Mouse (Mus musculus) central nervous system, embryonic 18 days (tissue): Measurements from ENCODE around the gene Actl11. TPM values are rescaled to one million over a fixed set of nuclear protein-coding genes. Genes with fewer than 3 reads are reported as not detected.

Experiments used
- polyA plus RNA-seq: library from polyadenylated mRNA; depleted of rRNA; stranded (reverse); fragments of >200 nt; gene quantifications from 2 replicates; pipeline ENCODE4 v1.2.3, GENCODE M21; 2012; rRNA removed

The Actl11 gene
- not detected in 2 replicates for polyA plus RNA-seq

DNA sequence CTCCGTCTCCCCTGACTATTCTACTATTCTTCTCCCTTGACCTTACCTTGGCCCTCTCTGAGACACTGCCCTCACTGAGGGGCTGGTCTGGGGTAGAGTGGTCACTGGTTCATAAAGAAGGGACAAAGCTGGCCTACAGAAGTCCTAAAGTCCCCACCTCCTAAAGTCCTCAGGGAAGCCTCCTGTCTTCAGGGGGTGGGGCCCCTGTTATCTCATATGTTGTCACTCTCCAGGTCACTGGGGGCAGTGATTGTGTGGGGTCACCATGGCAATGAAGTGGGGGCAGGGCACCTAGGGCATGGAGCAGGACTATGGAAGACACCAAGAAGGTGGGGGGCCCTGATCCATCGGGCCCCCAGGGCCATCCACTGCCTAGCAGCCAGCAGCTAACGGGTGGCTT is at the start of gene Actl11:
Actl11 (plus strand) TSS at position 301 of the 400 bp plus-strand sequence.

DNA sequence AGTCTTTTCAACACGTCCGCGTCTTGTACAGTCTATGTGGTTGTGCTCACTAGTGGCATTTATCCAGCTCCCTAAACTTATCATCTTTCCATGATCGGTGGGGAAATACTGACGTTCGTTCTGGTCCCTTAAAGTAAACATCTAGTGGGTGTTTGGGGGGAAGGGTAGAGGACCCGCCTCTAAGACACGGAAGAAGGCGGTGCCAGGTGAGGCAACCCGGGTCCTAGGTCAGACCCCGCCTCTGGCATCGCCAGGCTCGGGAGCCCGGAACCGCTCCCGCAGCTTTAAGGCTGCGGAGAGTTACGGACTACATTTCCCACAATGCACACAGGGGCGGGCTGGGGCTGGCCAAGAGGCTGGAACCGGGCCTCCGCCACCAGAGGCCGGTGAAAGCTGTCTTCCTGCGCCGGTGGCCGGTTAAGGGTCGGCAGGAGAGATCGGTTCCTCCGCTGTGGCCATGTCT is 40.4 kb upstream of the Actl11 start, which contains the start of gene Mon1a:
Mon1a (plus strand) TSS at position 348 of the 463 bp plus-strand sequence.

DNA sequence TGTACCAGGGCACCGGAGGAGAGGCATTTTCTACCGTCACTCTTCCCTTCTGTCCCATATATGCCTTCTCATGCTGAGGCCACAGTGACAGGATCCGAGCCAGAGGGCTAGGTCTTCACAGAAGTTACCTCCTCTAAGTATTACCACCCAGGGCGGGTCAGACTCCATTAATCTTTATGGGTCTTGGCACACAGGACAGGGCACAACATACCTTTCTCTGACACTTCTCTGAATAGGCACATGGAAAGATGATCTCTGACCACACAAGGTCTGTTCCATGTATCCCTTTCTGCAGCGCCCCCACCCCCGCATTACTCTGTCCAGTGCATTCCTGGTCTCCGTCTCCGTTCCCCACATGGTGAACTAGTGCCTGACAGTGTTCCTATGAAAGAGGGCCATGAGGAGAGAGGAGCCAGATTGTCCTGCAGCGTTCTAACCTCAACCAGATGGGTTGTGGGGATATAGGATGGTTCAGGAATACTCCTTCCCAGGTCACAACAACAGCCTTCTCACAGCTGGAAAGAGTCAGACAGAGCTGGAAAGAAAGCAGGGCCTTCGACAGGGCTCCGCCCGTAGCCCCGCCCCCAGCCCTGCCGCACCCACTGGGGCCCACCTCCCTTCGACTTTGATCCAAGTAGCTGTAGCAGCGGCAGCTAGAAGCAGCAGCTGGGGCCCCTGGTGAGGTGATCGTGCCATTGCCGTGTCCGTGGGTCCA is 21.9 kb upstream of the Actl11 start, which contains the start of gene Mst1r:
Mst1r (plus strand) TSS at position 622 of the 715 bp plus-strand sequence.

DNA sequence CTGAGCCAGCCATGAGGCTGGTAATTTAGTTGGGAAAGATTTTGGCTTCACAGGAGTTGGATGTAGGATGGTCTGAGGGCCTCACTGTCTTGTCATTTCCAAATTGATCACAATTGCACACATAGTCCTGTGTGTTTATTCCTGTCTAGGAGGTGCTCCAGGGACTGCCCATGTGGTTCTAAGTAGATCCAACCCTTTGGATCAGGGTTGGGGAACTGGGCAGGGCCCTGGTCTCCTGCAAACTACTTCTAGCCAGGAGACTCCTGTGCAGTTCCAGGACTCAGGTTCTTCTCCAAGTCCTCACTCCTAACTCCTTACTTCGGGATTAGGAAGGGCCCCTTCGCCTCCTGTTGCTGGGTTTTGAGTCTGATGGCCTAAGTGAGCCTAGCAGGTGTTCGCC is 7.1 kb downstream of the Actl11 start, which contains the start of gene Camkv:
Camkv (plus strand) TSS at position 301 of the 400 bp plus-strand sequence.

DNA sequence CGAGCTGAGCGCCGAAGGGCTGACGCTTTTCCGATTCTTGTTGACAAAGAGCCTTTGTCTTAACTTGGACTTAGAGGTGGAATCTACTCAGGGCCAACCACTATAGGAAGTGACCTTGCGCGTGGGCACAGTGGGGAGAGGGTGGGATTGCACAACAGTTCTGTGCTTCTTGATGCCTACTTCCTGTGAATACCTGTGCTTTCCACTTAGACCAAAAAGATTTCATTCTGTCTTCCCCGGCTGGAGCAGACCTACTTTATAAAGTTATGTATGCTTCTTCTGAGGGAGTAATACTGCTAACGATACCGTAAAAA is 21.6 kb downstream of the Actl11 start, which contains the start of gene Traip:
Traip (plus strand) TSS at position 215 of the 314 bp plus-strand sequence.

DNA sequence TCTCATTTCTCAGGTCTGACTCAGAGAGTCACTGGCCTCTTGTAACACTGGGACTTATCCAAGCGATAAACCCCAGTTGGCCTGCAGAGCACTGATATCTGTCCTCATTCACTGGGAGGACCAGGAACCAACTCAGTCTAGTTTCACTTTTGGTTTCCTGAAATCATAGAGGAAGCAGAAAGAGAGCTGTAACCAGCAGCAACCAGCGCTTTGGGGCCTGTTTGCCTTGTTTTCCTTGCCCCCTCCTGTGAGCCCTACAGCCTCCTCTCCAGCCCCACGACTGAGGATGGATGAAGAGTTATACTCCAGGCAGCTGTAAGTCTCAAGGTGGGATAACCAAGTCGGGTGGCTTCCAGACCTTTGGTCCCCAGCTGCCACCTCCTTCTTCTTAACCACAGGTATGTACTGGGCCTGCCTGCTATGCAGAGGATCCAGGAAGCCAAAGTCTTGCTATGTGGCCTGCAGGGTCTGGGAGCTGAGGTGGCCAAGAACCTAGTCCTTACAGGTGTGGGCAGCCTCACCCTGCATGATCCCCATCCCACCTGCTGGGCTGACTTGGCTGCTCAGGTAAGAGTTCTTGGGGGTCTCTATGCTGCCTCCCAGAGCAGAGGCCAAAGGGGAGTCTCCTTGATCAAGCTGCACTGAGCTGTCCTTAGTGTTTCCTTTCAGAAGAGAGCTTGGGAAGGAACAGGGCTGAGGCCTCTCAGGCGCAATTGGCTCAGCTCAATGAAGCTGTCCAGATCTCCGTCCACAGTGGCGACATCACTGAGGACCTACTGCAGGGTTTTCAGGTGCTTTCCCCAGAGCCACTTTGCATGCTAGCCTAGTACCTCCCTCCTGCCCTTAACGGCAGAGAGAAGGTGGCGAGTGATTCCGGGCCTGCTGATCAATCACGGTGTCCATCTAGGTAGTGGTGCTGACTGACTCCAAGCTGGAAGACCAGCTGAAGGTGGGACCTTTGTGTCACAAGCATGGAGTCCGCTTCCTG is 47.4 kb downstream of the Actl11 start, which contains the start of gene Uba7:
Uba7 (plus strand) TSS at position 107 of the 988 bp plus-strand sequence.

Other genes starting within 250 kb of the Actl11 start
- gene Gnat1, start 248.8 kb upstream of the Actl11 start, polyA plus RNA-seq = 0.39 and 0.48 TPM in 2 replicates
- gene Sema3f, start 218.0 kb upstream of the Actl11 start, polyA plus RNA-seq = 109 and 131 TPM in 2 replicates
- 193 and 212 TPM in 2 replicates for gene Rbm5, start 157.5 kb upstream of the Actl11 start, polyA plus RNA-seq
- 84.9 and 89.6 TPM in 2 replicates for gene Rbm6, start 55.2 kb upstream of the Actl11 start, polyA plus RNA-seq
- gene Mon1a, start 40.3 kb upstream of the Actl11 start, polyA plus RNA-seq = 27.4 and 28.6 TPM in 2 replicates
- 4.4 and 5.7 TPM in 2 replicates for gene Mst1r, start 21.6 kb upstream of the Actl11 start, polyA plus RNA-seq
- gene Camkv, start 7.2 kb downstream of the Actl11 start, polyA plus RNA-seq = 249 and 282 TPM in 2 replicates
- 11.2 and 13.3 TPM in 2 replicates for gene Traip, start 21.7 kb downstream of the Actl11 start, polyA plus RNA-seq
- gene Uba7, start 47.0 kb downstream of the Actl11 start, polyA plus RNA-seq = 6.6 and 9.3 TPM in 2 replicates
- gene Gm20661, start 54.6 kb downstream of the Actl11 start, polyA plus RNA-seq = 0.71 and 0.83 TPM in 2 replicates
- 11.5 and 14.8 TPM in 2 replicates for gene Inka1, start 57.4 kb downstream of the Actl11 start, polyA plus RNA-seq
- 2.4 and 4.6 TPM in 2 replicates for gene Cdhr4, start 64.0 kb downstream of the Actl11 start, polyA plus RNA-seq
- 2.7 and 3.6 TPM in 2 replicates for gene Gm20662, start 67.9 kb downstream of the Actl11 start, polyA plus RNA-seq
- 145 and 151 TPM in 2 replicates for gene Ip6k1, start 74.0 kb downstream of the Actl11 start, polyA plus RNA-seq
- gene Gmppb, start 120.8 kb downstream of the Actl11 start, polyA plus RNA-seq = 13.7 and 14.8 TPM in 2 replicates
- 1.8 and 2.4 TPM in 2 replicates for gene Amigo3, start 124.7 kb downstream of the Actl11 start, polyA plus RNA-seq
- gene Mst1, start 152.0 kb downstream of the Actl11 start, polyA plus RNA-seq = 0.08 TPM in 1 of 2 replicates, not detected in the other
- 69.5 and 73.6 TPM in 2 replicates for gene Rnf123, start 154.9 kb downstream of the Actl11 start, polyA plus RNA-seq
- 47.2 and 50.7 TPM in 2 replicates for gene Apeh, start 166.1 kb downstream of the Actl11 start, polyA plus RNA-seq